Mouse (Mus musculus) forebrain, embryonic 11.5 days (tissue): Measurements from ENCODE around the gene Prss22. TPM values are rescaled to one million over a fixed set of nuclear protein-coding genes. Genes with fewer than 3 reads are reported as not detected.

ENCODE experiments used
- ATAC-seq: fragments of 200-750 bp; cut with Nextera tagmentation; replicated peaks from 2 replicates; pipeline ENCODE4 v1.8.0; 2017; ENCODE audit warnings: moderate TSS enrichment; ENCODE audit not compliant: low FRiP score
- DNase-seq: peaks from one replicate; pipeline ENCODE4 v3.0.0-alpha.2; 2017; ENCODE audit warnings: low spot score
- H3K27ac ChIP-seq: fragments of 300-500 bp; sonication (generic); 2 replicates; pipeline ENCODE4 v1.5.1; 2014; ENCODE audit warnings: low read depth, low read length
- H3K27me3 ChIP-seq: fragments of 300-500 bp; sonication (generic); 2 replicates; pipeline ENCODE4 v1.6.1; 2014; ENCODE audit warnings: mild to moderate bottlenecking, low read length, mixed read lengths; ENCODE audit not compliant: control insufficient read depth, insufficient read depth
- H3K36me3 ChIP-seq: fragments of 300-500 bp; sonication (generic); 2 replicates; pipeline ENCODE4 v1.6.1; 2014; ENCODE audit warnings: mild to moderate bottlenecking, low read length, moderate library complexity, mixed read lengths; ENCODE audit not compliant: control insufficient read depth, insufficient read depth
- H3K4me1 ChIP-seq: fragments of 300-500 bp; sonication (generic); replicated peaks from 2 replicates; pipeline ENCODE4 v1.6.1; 2014; ENCODE audit warnings: low read length, mixed read lengths; ENCODE audit not compliant: control insufficient read depth, insufficient read depth
- H3K4me2 ChIP-seq: fragments of 300-500 bp; sonication (generic); 2 replicates; pipeline ENCODE4 v1.6.1; 2014; ENCODE audit warnings: low read depth, mild to moderate bottlenecking, low read length, moderate library complexity, mixed read lengths; ENCODE audit not compliant: severe bottlenecking
- H3K4me3 ChIP-seq: fragments of 300-500 bp; sonication (generic); 2 replicates; pipeline ENCODE4 v1.5.1; 2014; ENCODE audit warnings: low read depth, low read length
- H3K9ac ChIP-seq: fragments of 300-500 bp; sonication (generic); 2 replicates; pipeline ENCODE4 v1.6.1; 2014; ENCODE audit warnings: low read length
- H3K9me3 ChIP-seq: fragments of 300-500 bp; sonication (generic); 2 replicates; pipeline ENCODE4 v1.6.1; 2016; ENCODE audit warnings: low read length, mixed read lengths; ENCODE audit not compliant: control insufficient read depth
- WGBS: fragments of 180-500 bp; shearing (Covaris S2); extraction: QIAGEN DNeasy Blood & Tissue Kit; methylation state at CpG from one replicate; pipeline ENCODE4 v1.1.7; 2014; 5-methylcytosine and 5-hydroxymethylcytosine counted together
- polyA plus RNA-seq: library from polyadenylated mRNA; unstranded; fragments of >200 nt; fragmentation: Nextera tagmentation; extraction: Ambion mirVana; gene quantifications from 2 replicates; pipeline ENCODE4 v1.2.1, GENCODE M21; 2014

Gene Prss22
- polyA plus RNA-seq, 1 experiment from 2014 or later = not detected

GRCm38 (mm10) chr17:24029477-24029876 is 31.6 kb upstream of the Prss22 start:
- WGBS = 84% methylated on average over 7 of the region's 7 CpGs
- no peak overlapping the region for H3K4me2 ChIP-seq
- H3K9ac ChIP-seq = no peak overlapping the region
- H3K36me3 ChIP-seq = no peaks in the 10 kb centered on the region
- H3K4me1 ChIP-seq = no peaks in the 10 kb centered on the region
- no peak for ATAC-seq
- no peak overlapping the region for H3K4me3 ChIP-seq
- DNase-seq = no peak
- no peak overlapping the region for H3K27ac ChIP-seq
- H3K27me3 ChIP-seq = no peaks in the 10 kb centered on the region
- no peaks in the 10 kb centered on the region for H3K9me3 ChIP-seq

DNA sequence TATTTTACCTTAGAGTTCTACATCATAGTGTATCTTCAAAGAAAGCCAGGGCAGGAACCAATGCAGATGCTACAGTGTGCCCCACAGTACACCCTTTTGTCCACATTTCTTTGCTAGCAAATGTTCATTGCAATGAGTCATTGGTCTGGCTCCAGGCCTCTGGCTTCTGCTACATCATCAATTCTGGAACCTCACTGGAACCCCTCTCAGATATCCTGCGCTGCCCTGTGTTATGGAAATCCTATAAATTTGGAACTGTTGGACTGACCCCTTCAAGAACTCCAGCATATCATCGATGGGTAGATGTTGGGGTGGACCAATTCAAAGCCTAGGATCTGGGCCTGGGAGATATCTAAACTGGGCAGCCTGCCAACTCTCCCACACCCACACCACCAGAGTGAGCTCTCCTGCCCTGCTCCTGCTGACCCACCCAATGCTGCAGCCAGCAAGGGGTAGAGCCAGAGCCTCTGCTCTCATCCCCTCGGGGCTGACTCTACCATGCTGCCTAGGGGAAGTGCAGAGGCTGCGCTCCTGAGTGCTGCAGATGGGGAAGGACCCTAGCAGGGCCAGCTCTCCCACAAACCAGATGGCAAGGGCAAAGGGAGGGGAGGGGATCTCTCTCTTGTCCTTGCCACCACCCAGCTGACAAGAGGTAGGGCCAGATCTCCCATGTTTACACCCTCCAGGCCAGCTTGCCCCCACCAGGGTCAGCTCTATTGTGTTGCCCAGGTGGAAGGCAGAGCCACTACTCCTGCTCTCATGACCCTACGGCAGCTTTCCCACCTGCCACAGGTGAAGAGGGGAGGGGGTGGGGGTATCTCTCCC is 23.7 kb upstream of the Prss22 start:
- Histone ChIP-seq H3K9ac (no peak overlapping the region), H3K9me3 (no peaks in the 10 kb centered on the region), H3K4me3 (no peak overlapping the region), H3K27ac (no peak overlapping the region), H3K4me1 (no peaks in the 10 kb centered on the region), H3K4me2 (no peak overlapping the region), H3K27me3 (no peaks in the 10 kb centered on the region), H3K36me3 (no peaks in the 10 kb centered on the region)
- ATAC-seq = no peak
- DNase-seq = no peak
- WGBS = 77% methylated on average over 5 of the region's 5 CpGs

DNA sequence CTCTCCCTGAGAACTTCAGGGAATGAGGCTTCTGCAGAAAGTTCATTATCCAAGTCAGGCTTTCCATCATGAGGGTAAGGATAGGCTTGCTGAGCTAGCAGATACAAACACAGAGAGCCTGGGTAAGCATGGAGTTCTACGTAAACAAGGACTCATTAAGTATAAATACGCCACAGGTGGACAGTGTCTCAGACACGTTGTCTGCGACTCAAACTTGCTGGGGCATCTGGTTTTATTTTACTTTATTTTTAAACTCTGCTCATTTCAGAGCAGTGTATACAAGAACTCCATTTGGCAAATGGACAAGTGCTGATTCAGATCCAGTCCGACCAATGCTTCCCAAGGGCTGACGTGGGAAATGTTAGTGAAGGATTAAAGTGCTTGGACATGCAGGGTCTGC is 22.8 kb upstream of the Prss22 start:
- Histone ChIP-seq H3K9ac (no peak overlapping the region), H3K27me3 (no peaks in the 10 kb centered on the region), H3K4me1 (no peaks in the 10 kb centered on the region), H3K4me2 (no peak overlapping the region), H3K36me3 (no peaks in the 10 kb centered on the region), H3K9me3 (no peaks in the 10 kb centered on the region), H3K27ac (no peak overlapping the region), H3K4me3 (no peak overlapping the region)
- 84% methylated on average over 6 of the region's 6 CpGs for WGBS
- no peak for DNase-seq
- ATAC-seq = no peak

DNA sequence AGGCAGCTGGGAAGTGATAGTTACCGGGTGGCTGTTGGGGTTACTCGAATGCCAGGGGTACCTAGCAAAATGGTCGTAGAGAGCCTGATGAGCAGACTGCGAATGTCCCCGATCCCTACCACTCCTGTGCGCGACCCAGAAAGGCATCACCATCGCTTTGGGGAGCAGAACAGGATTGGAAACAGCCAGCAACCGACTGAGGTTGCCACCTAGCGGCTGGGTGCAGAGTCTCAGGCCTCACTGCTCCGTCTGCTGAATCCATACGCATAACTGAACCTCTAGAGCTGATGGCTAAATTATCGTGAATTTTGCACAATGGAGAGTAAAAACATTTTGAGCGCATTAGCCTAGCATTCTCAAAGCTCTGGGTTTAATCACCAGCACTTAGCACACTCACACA is 17.8 kb upstream of the Prss22 start:
- WGBS = 28% methylated on average over 14 of the region's 14 CpGs
- DNase-seq (no peak), ATAC-seq (no peak)
- Histone ChIP-seq H3K36me3 (no peaks in the 10 kb centered on the region), H3K4me3 (no peak overlapping the region), H3K27me3 (no peaks in the 10 kb centered on the region), H3K4me1 (no peaks in the 10 kb centered on the region), H3K9ac (no peak overlapping the region), H3K4me2 (no peak overlapping the region), H3K9me3 (no peaks in the 10 kb centered on the region), H3K27ac (no peak overlapping the region)

- 90% methylated on average over 5 of the region's 5 CpGs for WGBS
- ATAC-seq (no peak), DNase-seq (no peak)
- Histone ChIP-seq H3K9me3 (no peaks in the 10 kb centered on the region), H3K4me3 (no peak overlapping the region), H3K4me1 (no peaks in the 10 kb centered on the region), H3K27me3 (no peaks in the 10 kb centered on the region), H3K27ac (no peak overlapping the region), H3K4me2 (no peak overlapping the region), H3K9ac (no peak overlapping the region), H3K36me3 (no peaks in the 10 kb centered on the region)
Measured at GRCm38 (mm10) chr17:24014433-24014965, 16.6 kb upstream of the Prss22 start.

- Histone ChIP-seq H3K27me3 (no peaks in the 10 kb centered on the region), H3K9ac (no peak overlapping the region), H3K4me1 (no peaks in the 10 kb centered on the region), H3K4me2 (no peak overlapping the region), H3K4me3 (no peak overlapping the region), H3K27ac (no peak overlapping the region), H3K9me3 (no peaks in the 10 kb centered on the region), H3K36me3 (no peaks in the 10 kb centered on the region)
- 86% methylated on average over 2 of the region's 2 CpGs for WGBS
- DNase-seq = no peak
- no peak for ATAC-seq
Measured at GRCm38 (mm10) chr17:24012921-24013320, 15.0 kb upstream of the Prss22 start.

- Histone ChIP-seq H3K27ac (no peak overlapping the region), H3K36me3 (no peaks in the 10 kb centered on the region), H3K27me3 (no peaks in the 10 kb centered on the region), H3K4me3 (no peak overlapping the region), H3K4me1 (no peaks in the 10 kb centered on the region), H3K9ac (no peak overlapping the region), H3K9me3 (no peaks in the 10 kb centered on the region), H3K4me2 (no peak overlapping the region)
- WGBS = 63% methylated on average over 5 of the region's 5 CpGs
- DNase-seq (no peak), ATAC-seq (no peak)
Measured at GRCm38 (mm10) chr17:24009617-24010016, 11.7 kb upstream of the Prss22 start.

DNA sequence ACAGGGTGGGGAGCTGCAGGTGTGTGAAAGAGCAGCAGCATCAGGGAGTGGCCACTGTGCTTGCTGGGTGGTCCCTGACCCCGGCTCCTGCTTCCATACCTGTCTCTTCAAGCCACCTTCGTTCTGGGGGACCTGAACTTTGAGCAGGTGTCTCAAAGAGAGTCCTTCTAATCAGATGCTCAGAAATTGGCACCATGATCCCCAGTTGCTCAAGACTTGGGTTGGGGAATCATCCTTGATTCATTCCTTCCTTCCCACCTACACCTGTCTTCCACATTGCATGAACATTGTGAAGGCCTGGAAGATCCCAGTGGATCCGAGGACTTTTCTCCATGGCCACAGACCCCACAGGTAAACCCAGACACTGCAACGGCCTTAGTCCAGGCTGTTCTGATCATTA is 10.2 kb upstream of the Prss22 start:
- H3K9me3 ChIP-seq = no peaks in the 10 kb centered on the region
- no peaks in the 10 kb centered on the region for H3K4me1 ChIP-seq
- H3K4me2 ChIP-seq = no peak overlapping the region
- WGBS = 81% methylated on average over 4 of the region's 4 CpGs
- no peak overlapping the region for H3K4me3 ChIP-seq
- H3K27ac ChIP-seq = no peak overlapping the region
- DNase-seq (no peak), ATAC-seq (no peak)
- no peaks in the 10 kb centered on the region for H3K27me3 ChIP-seq
- H3K36me3 ChIP-seq = no peaks in the 10 kb centered on the region
- H3K9ac ChIP-seq = no peak overlapping the region

- no peak for ATAC-seq
- Histone ChIP-seq H3K4me3 (no peak overlapping the region), H3K9ac (no peak overlapping the region), H3K4me2 (no peak overlapping the region), H3K9me3 (no peaks in the 10 kb centered on the region), H3K27me3 (no peaks in the 10 kb centered on the region), H3K4me1 (no peaks in the 10 kb centered on the region), H3K27ac (no peak overlapping the region), H3K36me3 (no peaks in the 10 kb centered on the region)
- no peak for DNase-seq
- WGBS = 71% methylated on average over 1 of the region's 1 CpGs
Measured at GRCm38 (mm10) chr17:24007391-24007790, 9.5 kb upstream of the Prss22 start.
